Mouse (Mus musculus): Measurements from ENCODE around the gene Prr27. TPM values are rescaled to one million over a fixed set of nuclear protein-coding genes. Genes with fewer than 3 reads are reported as not detected.

Gene Prr27
- polyA plus RNA-seq (2015; fragmentation: Nextera tagmentation; extraction: Ambion mirVana): not detected in 2 replicates

- Histone ChIP-seq H3K36me3 (no peaks in the 10 kb centered on the region), H3K4me3 (replicated peaks) (no peak within 1 kb of the TSS), H3K9ac (no peak within 1 kb of the TSS), H3K9me3 (replicated peaks) (no peaks in the 10 kb centered on the region), H3K4me1 (no peaks in the 10 kb centered on the region), H3K4me2 (no peak within 1 kb of the TSS), H3K27me3 (no peaks in the 10 kb centered on the region), H3K27ac (no peak within 1 kb of the TSS)
- 75% methylated on average over 1 of the region's 1 CpGs for WGBS
- no peak for ATAC-seq (replicated peaks; ENCODE audit: low FRiP score)
Measured at GRCm38 (mm10) chr5:87825386-87825785, at the start of gene Prr27. TSS of gene Prr27 (plus strand) at chr5:87825686.

- no peak overlapping the region for H3K27ac ChIP-seq
- H3K9ac ChIP-seq: no peak overlapping the region
- no peaks in the 10 kb centered on the region for H3K36me3 ChIP-seq
- H3K4me3 ChIP-seq (replicated peaks): no peak overlapping the region
- H3K9me3 ChIP-seq (replicated peaks): no peaks in the 10 kb centered on the region
- 52% methylated on average over 4 of the region's 4 CpGs for WGBS
- no peak overlapping the region for H3K4me2 ChIP-seq
- H3K27me3 ChIP-seq: no peaks in the 10 kb centered on the region
- ATAC-seq (replicated peaks; ENCODE audit: low FRiP score): no peak
- no peaks in the 10 kb centered on the region for H3K4me1 ChIP-seq
Measured at GRCm38 (mm10) chr5:87782731-87783130, 42.8 kb upstream of the Prr27 start.

GRCm38 (mm10) chr5:87807782-87808181, 17.7 kb upstream of the Prr27 start, which contains the start of gene Csn1s2b:
TSS of gene Csn1s2b (plus strand) at chr5:87808082.
- H3K4me1 ChIP-seq: no peaks in the 10 kb centered on the region
- no peak within 1 kb of the TSS for H3K9ac ChIP-seq
- no peak for ATAC-seq (replicated peaks; ENCODE audit: low FRiP score)
- H3K9me3 ChIP-seq (replicated peaks): no peaks in the 10 kb centered on the region
- WGBS: 72% methylated on average over 2 of the region's 2 CpGs
- H3K27me3 ChIP-seq: no peaks in the 10 kb centered on the region
- no peak within 1 kb of the TSS for H3K4me2 ChIP-seq
- no peak within 1 kb of the TSS for H3K4me3 ChIP-seq (replicated peaks)
- no peak within 1 kb of the TSS for H3K27ac ChIP-seq
- H3K36me3 ChIP-seq: no peaks in the 10 kb centered on the region

- no peaks in the 10 kb centered on the region for H3K4me1 ChIP-seq
- no peak overlapping the region for H3K27ac ChIP-seq
- no peak overlapping the region for H3K4me2 ChIP-seq
- WGBS: 71% methylated on average over 2 of the region's 2 CpGs
- no peaks in the 10 kb centered on the region for H3K9me3 ChIP-seq (replicated peaks)
- no peaks in the 10 kb centered on the region for H3K27me3 ChIP-seq
- no peak overlapping the region for H3K4me3 ChIP-seq (replicated peaks)
- H3K36me3 ChIP-seq: no peaks in the 10 kb centered on the region
- ATAC-seq (replicated peaks; ENCODE audit: low FRiP score): no peak
- H3K9ac ChIP-seq: no peak overlapping the region
Measured at GRCm38 (mm10) chr5:87809253-87809652, 16.2 kb upstream of the Prr27 start.

GRCm38 (mm10) chr5:87855136-87855716, 29.7 kb downstream of the Prr27 start:
- no peak for ATAC-seq (replicated peaks; ENCODE audit: low FRiP score)
- no peak overlapping the region for H3K4me2 ChIP-seq
- H3K4me1 ChIP-seq: no peaks in the 10 kb centered on the region
- H3K27ac ChIP-seq: no peak overlapping the region
- H3K4me3 ChIP-seq (replicated peaks): no peak overlapping the region
- no peaks in the 10 kb centered on the region for H3K27me3 ChIP-seq
- H3K9ac ChIP-seq: no peak overlapping the region
- 72% methylated on average over 3 of the region's 3 CpGs for WGBS
- H3K9me3 ChIP-seq (replicated peaks): no peaks in the 10 kb centered on the region
- H3K36me3 ChIP-seq: no peaks in the 10 kb centered on the region

- ATAC-seq (replicated peaks; ENCODE audit: low FRiP score): no peak
- Histone ChIP-seq H3K27ac (no peak overlapping the region), H3K4me1 (no peaks in the 10 kb centered on the region), H3K9me3 (replicated peaks) (no peaks in the 10 kb centered on the region), H3K27me3 (no peaks in the 10 kb centered on the region), H3K4me3 (replicated peaks) (no peak overlapping the region), H3K9ac (no peak overlapping the region), H3K36me3 (no peaks in the 10 kb centered on the region), H3K4me2 (no peak overlapping the region)
- 72% methylated on average over 2 of the region's 2 CpGs for WGBS
Measured at GRCm38 (mm10) chr5:87870084-87870483, 44.6 kb downstream of the Prr27 start.

GRCm38 (mm10) chr5:87871423-87871822, 45.9 kb downstream of the Prr27 start:
- ATAC-seq (replicated peaks; ENCODE audit: low FRiP score): no peak
- H3K4me3 ChIP-seq (replicated peaks): no peak overlapping the region

GRCm38 (mm10) chr5:87884729-87885128, 59.2 kb downstream of the Prr27 start, which contains the start of gene Odam:
TSS of gene Odam (plus strand) at chr5:87885029.
- Histone ChIP-seq H3K4me1 (no peaks in the 10 kb centered on the region), H3K27me3 (no peaks in the 10 kb centered on the region), H3K4me2 (no peak within 1 kb of the TSS), H3K4me3 (replicated peaks) (no peak within 1 kb of the TSS), H3K9me3 (replicated peaks) (no peaks in the 10 kb centered on the region), H3K9ac (no peak within 1 kb of the TSS), H3K27ac (no peak within 1 kb of the TSS), H3K36me3 (no peaks in the 10 kb centered on the region)
- WGBS: 85% methylated on average over 1 of the region's 1 CpGs
- ATAC-seq (replicated peaks; ENCODE audit: low FRiP score): no peak

More at GRCm38 (mm10) chr5:87871423-87871822, 45.9 kb downstream of the Prr27 start:
- no peaks in the 10 kb centered on the region for H3K27me3 ChIP-seq
- H3K36me3 ChIP-seq: no peaks in the 10 kb centered on the region
- no peak overlapping the region for H3K4me2 ChIP-seq
- no peak overlapping the region for H3K27ac ChIP-seq
- WGBS: 42% methylated on average over 4 of the region's 4 CpGs
- no peak overlapping the region for H3K9ac ChIP-seq
- H3K4me1 ChIP-seq: no peaks in the 10 kb centered on the region
- H3K9me3 ChIP-seq (replicated peaks): no peaks in the 10 kb centered on the region

Other genes starting within 250 kb of the Prr27 start
- 0.42 and 0.91 TPM in 2 replicates for gene Sult1e1, start 234.1 kb upstream of the Prr27 start, polyA plus RNA-seq (2015; fragmentation: Nextera tagmentation; extraction: Ambion mirVana)
- gene Csn1s1, start 159.5 kb upstream of the Prr27 start, polyA plus RNA-seq (2015; fragmentation: Nextera tagmentation; extraction: Ambion mirVana): not detected in 2 replicates
- gene Csn2, start 126.1 kb upstream of the Prr27 start, polyA plus RNA-seq (2015; fragmentation: Nextera tagmentation; extraction: Ambion mirVana): not detected in 2 replicates
- not detected in 2 replicates for gene Csn1s2a, start 51.1 kb upstream of the Prr27 start, polyA plus RNA-seq (2015; fragmentation: Nextera tagmentation; extraction: Ambion mirVana)
- not detected in 2 replicates for gene Csn1s2b, start 17.6 kb upstream of the Prr27 start, polyA plus RNA-seq (2015; fragmentation: Nextera tagmentation; extraction: Ambion mirVana)
- gene Odam, start 59.3 kb downstream of the Prr27 start, polyA plus RNA-seq (2015; fragmentation: Nextera tagmentation; extraction: Ambion mirVana): not detected in 2 replicates
- gene Csn3, start 99.9 kb downstream of the Prr27 start, polyA plus RNA-seq (2015; fragmentation: Nextera tagmentation; extraction: Ambion mirVana): 0.42 and 0.67 TPM in 2 replicates
- gene 2310003L06Rik, start 143.8 kb downstream of the Prr27 start, polyA plus RNA-seq (2015; fragmentation: Nextera tagmentation; extraction: Ambion mirVana): not detected in 2 replicates
- not detected in 2 replicates for gene Gm28434, start 143.8 kb downstream of the Prr27 start, polyA plus RNA-seq (2015; fragmentation: Nextera tagmentation; extraction: Ambion mirVana)
- gene Cabs1, start 153.8 kb downstream of the Prr27 start, polyA plus RNA-seq (2015; fragmentation: Nextera tagmentation; extraction: Ambion mirVana): not detected in 2 replicates
- gene Smr3a, start 176.9 kb downstream of the Prr27 start, polyA plus RNA-seq (2015; fragmentation: Nextera tagmentation; extraction: Ambion mirVana): not detected in 2 replicates